Mouse (Mus musculus) spleen, adult 2 months (tissue): Measurements from ENCODE around the gene Rbm42.

Experiments
- CTCF ChIP-seq: fragments of 200-500 bp; IDR thresholded peaks from 2 replicates; pipeline ENCODE4 v1.5.1; 2011; ENCODE audit warnings: mild to moderate bottlenecking, inconsistent platforms; ENCODE audit not compliant: insufficient read depth, insufficient read length, insufficient replicate concordance; ENCODE audit errors: extremely low read depth
- POLR2A ChIP-seq: fragments of 200-500 bp; IDR thresholded peaks from 2 replicates; pipeline ENCODE4 v1.6.1; 2011; ENCODE audit warnings: low read depth, low read length, inconsistent platforms

- peak; percentile 29; the same call in 1 of the 2 replicates for TF ChIP-seq CTCF
- TF ChIP-seq POLR2A: no peak
Measured at GRCm38 (mm10) chr7:30634621-30635020, 15.5 kb downstream of the Rbm42 start.
